8 mouse cellular contexts compared by ENCODE assay signal in genomic region chr3:89730350-89731331, GRCm38 (mm10). TPM values are rescaled to one million over a fixed set of nuclear protein-coding genes. Genes with fewer than 3 reads are reported as not detected.
A peak's percentile ranks its signal among the peaks of the same experiment; 100 is the strongest.
DNase-seq lines count a peak whose midpoint lies in the region; ATAC-seq and TF ChIP-seq lines count a peak whose summit lies in the region.

No protein-coding gene starts in this region.

- peak overlapping the region; percentile 86 for H3K27ac ChIP-seq in bone marrow, adult 2 months (ENCODE audit: control insufficient read depth, insufficient read depth, low read depth, low read length, poor library complexity)
- peak overlapping the region; percentile 82 for H3K27ac ChIP-seq in embryonic facial prominence, embryonic 15.5 days (replicated peaks)
- H3K27ac ChIP-seq in liver, embryonic 15.5 days (replicated peaks) = peak overlapping the region; percentile 84
- H3K27ac ChIP-seq in stomach, postnatal 0 days (replicated peaks) = peak overlapping the region; percentile 91

- peak; percentile 93 for TF ChIP-seq POLR2A in bone marrow, adult 2 months (IDR thresholded peaks at IDR 0.05; ENCODE audit: borderline replicate concordance, control insufficient read depth, low read depth, low read length)

- TF ChIP-seq CTCF in bone marrow, adult 2 months (IDR thresholded peaks at IDR 0.05; ENCODE audit: control insufficient read depth, insufficient read depth, low read length) = no peak; the same call in 1 of the 2 replicates
- TF ChIP-seq CTCF in stomach, postnatal 0 days (IDR thresholded peaks at IDR 0.05; ENCODE audit: low read depth) = peak; percentile 81

- peak overlapping the region; percentile 82 for H3K4me2 ChIP-seq in embryonic facial prominence, embryonic 15.5 days (replicated peaks)
- peak overlapping the region; percentile 85 for H3K4me2 ChIP-seq in liver, embryonic 15.5 days
- H3K4me2 ChIP-seq in stomach, postnatal 0 days (replicated peaks; ENCODE audit: low read depth) = peak overlapping the region; percentile 65

- no peaks in the 10 kb centered on the region for H3K9me3 ChIP-seq in embryonic facial prominence, embryonic 15.5 days (replicated peaks)
- no peaks in the 10 kb centered on the region for H3K9me3 ChIP-seq in liver, embryonic 15.5 days (replicated peaks)
- H3K9me3 ChIP-seq in stomach, postnatal 0 days (ENCODE audit: control insufficient read depth, low read length) = no peaks in the 10 kb centered on the region

- no peak for TF ChIP-seq EP300 in stomach, postnatal 0 days (optimal IDR thresholded peaks at IDR 0.05)

- H3K4me3 ChIP-seq in bone marrow, adult 2 months (replicated peaks; ENCODE audit: control insufficient read depth, low read depth, low read length) = peak overlapping the region; percentile 90
- H3K4me3 ChIP-seq in embryonic facial prominence, embryonic 15.5 days (replicated peaks) = peak overlapping the region; percentile 71
- H3K4me3 ChIP-seq in liver, embryonic 15.5 days (replicated peaks) = peak overlapping the region; percentile 78
- peak overlapping the region; percentile 71 for H3K4me3 ChIP-seq in stomach, postnatal 0 days (ENCODE audit: low read depth, low read length)

- DNase-seq in heart, adult 9 months (ENCODE audit: low spot score in 2 of 2) = peak; percentile 90 to 91
- DNase-seq in kidney, adult 9 months = peak; percentile 94
- peak; percentile 55 for DNase-seq in neural tube, embryonic 10.5 days (ENCODE audit: extremely low spot score, low spot score)
- peak; percentile 94 for DNase-seq in stomach, postnatal 0 days (ENCODE audit: low spot score)

- H3K9ac ChIP-seq in embryonic facial prominence, embryonic 15.5 days = peak overlapping the region; percentile 55
- H3K9ac ChIP-seq in liver, embryonic 15.5 days = peak overlapping the region; percentile 82
- peak overlapping the region; percentile 68 for H3K9ac ChIP-seq in stomach, postnatal 0 days (ENCODE audit: low read length)

- ATAC-seq in CD4-positive, CD25-positive, alpha-beta regulatory T cell, adult 4 months = peak; percentile 97
- peak; percentile 89 for ATAC-seq in embryonic facial prominence, embryonic 15.5 days (ENCODE audit: insufficient number of reproducible peaks, low FRiP score, low TSS enrichment, low read depth)
- ATAC-seq in liver, embryonic 15.5 days (ENCODE audit: insufficient read depth) = peak; percentile 97
- peak; percentile 95 for ATAC-seq in stomach, postnatal 0 days (ENCODE audit: low FRiP score, low TSS enrichment)

- peaks cover 4% of the 10 kb centered on the region; the same call in 1 of the 2 replicates for H3K4me1 ChIP-seq in bone marrow, adult 2 months (ENCODE audit: control insufficient read depth, insufficient read depth, low read length)
- H3K4me1 ChIP-seq in embryonic facial prominence, embryonic 15.5 days = peaks cover 16% of the 10 kb centered on the region
- peaks cover 37% of the 10 kb centered on the region for H3K4me1 ChIP-seq in liver, embryonic 15.5 days (replicated peaks)
- H3K4me1 ChIP-seq in stomach, postnatal 0 days (replicated peaks; ENCODE audit: control insufficient read depth, insufficient read depth) = peaks cover 3% of the 10 kb centered on the region; the same call in 1 of the 2 replicates

- 0 out of 2 replicates have a peak, but pooled peaks cover under 1% of the 10 kb centered on the region for H3K36me3 ChIP-seq in embryonic facial prominence, embryonic 15.5 days
- peaks cover 26% of the 10 kb centered on the region for H3K36me3 ChIP-seq in liver, embryonic 15.5 days (replicated peaks)
- no peaks in the 10 kb centered on the region for H3K36me3 ChIP-seq in stomach, postnatal 0 days (ENCODE audit: control insufficient read depth, insufficient read depth, low read length)

- H3K27me3 ChIP-seq in embryonic facial prominence, embryonic 15.5 days = no peaks in the 10 kb centered on the region
- H3K27me3 ChIP-seq in liver, embryonic 15.5 days = no peaks in the 10 kb centered on the region
- H3K27me3 ChIP-seq in stomach, postnatal 0 days (ENCODE audit: control insufficient read depth, insufficient read depth, low read length) = no peaks in the 10 kb centered on the region

- WGBS in bone marrow, adult 2 months = under 1% methylated on average over 32 of the region's 32 CpGs
- under 1% methylated on average over 32 of the region's 32 CpGs for WGBS in embryonic facial prominence, embryonic 15.5 days
- WGBS in liver, embryonic 15.5 days (ENCODE audit: insufficient replicate concordance) = under 1% methylated on average over 32 of the region's 32 CpGs
- WGBS in stomach, postnatal 0 days = under 1% methylated on average over 30 of the region's 32 CpGs

RNA-seq across cellular contexts. Expression of gene Adar, which starts 15.8 kb away (rescaled TPM):
- polyA plus RNA-seq in CD4-positive, CD25-positive, alpha-beta regulatory T cell, adult 4 months (2017; shearing (Covaris generic)) = 10 to 100 TPM; 62.1 to 94.4 TPM
- 17.6 and 48.3 TPM in 2 replicates for polyA plus RNA-seq in bone marrow, adult 2 months (2011; ENCODE audit: insufficient read depth, insufficient read length, low replicate concordance, missing spikeins)
- polyA plus RNA-seq in embryonic facial prominence, embryonic 15.5 days (2015; fragmentation: Nextera tagmentation; extraction: Ambion mirVana) = 10.0 and 11.5 TPM in 2 replicates
- polyA plus RNA-seq in liver, embryonic 15.5 days (2015; fragmentation: Nextera tagmentation; extraction: Ambion mirVana) = 8.0 and 8.3 TPM in 2 replicates
- polyA plus RNA-seq in stomach, postnatal 0 days (2015; fragmentation: Nextera tagmentation; extraction: Ambion mirVana) = 8.5 and 8.8 TPM in 2 replicates

RNA-seq across cellular contexts. Expression of gene Chrnb2, which starts 33.8 kb away (rescaled TPM):
- 1 to 10 TPM; 1.5 to 2.7 TPM for polyA plus RNA-seq in CD4-positive, CD25-positive, alpha-beta regulatory T cell, adult 4 months (2017; shearing (Covaris generic))
- polyA plus RNA-seq in bone marrow, adult 2 months (2011; ENCODE audit: insufficient read depth, insufficient read length, low replicate concordance, missing spikeins) = 0.14 and 0.32 TPM in 2 replicates
- polyA plus RNA-seq in embryonic facial prominence, embryonic 15.5 days (2015; fragmentation: Nextera tagmentation; extraction: Ambion mirVana) = 0.74 and 0.89 TPM in 2 replicates
- polyA plus RNA-seq in liver, embryonic 15.5 days (2015; fragmentation: Nextera tagmentation; extraction: Ambion mirVana) = 0.16 and 0.17 TPM in 2 replicates
- 0.68 and 0.81 TPM in 2 replicates for polyA plus RNA-seq in stomach, postnatal 0 days (2015; fragmentation: Nextera tagmentation; extraction: Ambion mirVana)

RNA-seq across cellular contexts. Expression of gene Ube2q1, which starts 42.8 kb away (rescaled TPM):
- 10 to 100 TPM; 11.2 to 18.6 TPM for polyA plus RNA-seq in CD4-positive, CD25-positive, alpha-beta regulatory T cell, adult 4 months (2017; shearing (Covaris generic))
- 44.2 and 78.7 TPM in 2 replicates for polyA plus RNA-seq in bone marrow, adult 2 months (2011; ENCODE audit: insufficient read depth, insufficient read length, low replicate concordance, missing spikeins)
- polyA plus RNA-seq in embryonic facial prominence, embryonic 15.5 days (2015; fragmentation: Nextera tagmentation; extraction: Ambion mirVana) = 12.0 and 13.4 TPM in 2 replicates
- 3.1 and 3.5 TPM in 2 replicates for polyA plus RNA-seq in liver, embryonic 15.5 days (2015; fragmentation: Nextera tagmentation; extraction: Ambion mirVana)
- polyA plus RNA-seq in stomach, postnatal 0 days (2015; fragmentation: Nextera tagmentation; extraction: Ambion mirVana) = 6.4 and 6.5 TPM in 2 replicates

Comparison
In these comparisons a context has a peak if more than half of its experiments do, and no peak if none do; other contexts are left out.
1. Peak in every context shown above with its lines: DNase-seq, ATAC-seq, H3K4me3 ChIP-seq and H3K27ac ChIP-seq.